8 mouse cellular contexts compared by ENCODE assay signal in the genomic region with DNA sequence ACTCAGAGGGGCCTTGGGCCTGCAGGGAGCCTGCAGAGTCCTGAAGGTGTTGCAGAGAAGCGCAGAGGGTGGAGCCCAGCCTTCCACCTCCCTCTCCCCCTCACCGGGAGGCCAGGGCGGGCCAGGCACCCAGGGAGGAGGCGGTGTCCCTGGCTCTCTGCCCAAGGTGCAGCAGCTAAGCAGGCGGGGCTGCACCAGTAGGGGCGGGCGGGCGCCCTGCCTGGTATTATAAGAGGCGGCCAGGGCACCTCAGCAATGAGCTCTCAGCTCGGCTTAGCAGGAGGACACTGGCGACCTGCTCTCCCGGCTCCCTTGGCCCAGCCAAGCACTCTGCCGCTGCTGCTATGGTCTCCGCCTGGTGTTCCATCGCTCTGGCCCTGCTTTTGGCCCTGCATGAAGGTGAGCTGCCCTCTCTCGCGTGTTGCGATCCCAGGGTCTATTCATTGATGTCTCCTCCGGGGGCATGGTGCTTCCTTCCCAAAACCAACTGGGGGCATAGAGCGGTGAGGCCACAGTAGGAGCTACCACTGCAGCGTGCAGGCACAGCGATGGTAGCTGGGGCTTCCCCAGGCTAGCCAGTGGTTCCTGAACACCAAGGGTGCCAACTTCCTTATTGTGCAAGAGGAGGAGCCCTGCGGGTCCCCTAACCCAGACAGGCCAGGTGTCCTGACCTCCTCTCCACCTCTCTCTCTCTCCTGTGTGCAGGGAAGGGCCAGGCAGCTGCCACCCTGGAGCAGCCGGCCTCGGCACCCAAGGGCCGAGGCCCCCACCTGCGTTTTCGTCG.
DNase-seq lines count a peak whose midpoint lies in the region.

Gene Edn2, plus strand, starts transcription at position 41 of the 784 bp plus-strand sequence.

- DNase-seq in thymus, postnatal 14 days: peak; percentile 12
- no peak for DNase-seq in thymus, postnatal 10 days (ENCODE audit: low spot score in 2 of 2)
- DNase-seq in heart, adult 11 months: peak; percentile 97
- DNase-seq in kidney, adult 8-10 months: peak; percentile 89 to 90
- peak; percentile 92 for DNase-seq in lung, postnatal 36 days
- peak; percentile 91 for DNase-seq in urinary bladder, postnatal 14 days (ENCODE audit: low spot score)
- DNase-seq in right cerebral cortex, postnatal 36 days (ENCODE audit: low spot score in 2 of 2): no peak
- no peak for DNase-seq in right cerebral cortex, adult 18-20 months

Comparison
In these comparisons a context has a peak if more than half of its experiments do, and no peak if none do; other contexts are left out.
1. DNase-seq: peak in thymus, postnatal 14 days (single experiment), heart, adult 11 months (single experiment), kidney, adult 8-10 months (2 of 2), lung, postnatal 36 days (single experiment) and urinary bladder, postnatal 14 days (single experiment); none in thymus, postnatal 10 days (0 of 2), right cerebral cortex, postnatal 36 days (0 of 2) and right cerebral cortex, adult 18-20 months (single experiment).